ENCODE assay signal across 16 mouse cellular contexts in the genomic region with DNA sequence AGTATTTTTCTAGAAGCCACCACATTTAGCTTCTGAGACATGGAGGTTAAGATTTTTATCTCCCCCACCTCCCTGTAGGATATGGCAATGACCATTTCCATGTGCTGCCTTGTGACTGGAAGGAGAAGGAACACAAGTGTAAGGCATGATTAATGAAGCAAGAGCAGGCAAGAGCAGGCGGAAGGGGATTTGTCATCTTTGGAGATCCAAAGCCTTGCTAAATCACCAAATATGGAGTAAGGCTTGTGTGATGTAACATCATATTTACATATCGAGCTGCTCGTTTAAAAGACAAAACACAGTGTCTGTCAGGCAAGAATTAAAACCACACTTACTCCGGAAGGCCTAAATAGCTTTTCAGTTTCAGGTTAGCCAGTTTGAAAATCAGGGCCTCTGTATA. TPM values are rescaled to one million over a fixed set of nuclear protein-coding genes. Genes with fewer than 3 reads are reported as not detected.
DNase-seq lines count a peak whose midpoint lies in the region; ATAC-seq and TF ChIP-seq lines count a peak whose summit lies in the region.
"Had no signal": no experiment of that assay in that cellular context is flagged by ENCODE, and none has a peak within 500 bp of the region (broad histone marks: within the 10 kb centered on the region; RNA-seq: fewer than 3 reads in every experiment).

No protein-coding gene starts in this region.

- H3K4me1 ChIP-seq in spleen, adult 2 months (ENCODE audit: control insufficient read depth, insufficient read depth, insufficient read length), result peaks cover 7% of the 10 kb centered on the region
- peaks cover 30% of the 10 kb centered on the region for H3K4me1 ChIP-seq in forebrain, postnatal 0 days (ENCODE audit: insufficient read depth)
- H3K4me1 ChIP-seq in midbrain, postnatal 0 days (ENCODE audit: insufficient read depth, low read length), result no peaks in the 10 kb centered on the region

- H3K9ac ChIP-seq in forebrain, postnatal 0 days, result peak overlapping the region; percentile 56; the same call in 1 of the 2 replicates
- peak overlapping the region; percentile 33; the same call in 1 of the 2 replicates for H3K9ac ChIP-seq in midbrain, postnatal 0 days (replicated peaks; ENCODE audit: low read length, poor library complexity, severe bottlenecking)
- H3K9ac ChIP-seq: liver, embryonic 15.5 days had no signal

- TF ChIP-seq POLR2A in spleen, adult 2 months (IDR thresholded peaks at IDR 0.05; ENCODE audit: low read depth, low read length), result no peak

- DNase-seq in spleen, adult 2 months (ENCODE audit: low read depth in 1 of 2, low spot score in 2 of 2), result no peak
- no peak for DNase-seq in spleen, adult 18-20 months
- DNase-seq in forebrain, postnatal 0 days, result peak; percentile 74
- DNase-seq in midbrain, postnatal 0 days (ENCODE audit: low spot score), result no peak
- DNase-seq in kidney, postnatal 4 days, result no peak
- DNase-seq in urinary bladder, postnatal 36 days (ENCODE audit: low spot score in 2 of 2), result no peak
- DNase-seq: embryo, embryonic 11 days; kidney, adult 18-20 months; right cerebral cortex, adult 18-20 months had no signal

- H3K36me3 ChIP-seq in spleen, adult 2 months (ENCODE audit: control insufficient read depth, insufficient read depth, low read length), result peaks cover 28% of the 10 kb centered on the region
- peaks cover 24% of the 10 kb centered on the region; the same call in 1 of the 2 replicates for H3K36me3 ChIP-seq in forebrain, postnatal 0 days (ENCODE audit: insufficient read depth)
- peaks cover 4% of the 10 kb centered on the region; the same call in 1 of the 2 replicates for H3K36me3 ChIP-seq in midbrain, postnatal 0 days (ENCODE audit: insufficient read depth, low read length)

- H3K27me3 ChIP-seq in spleen, adult 2 months (ENCODE audit: control insufficient read depth, insufficient read depth, low read length), result no peaks in the 10 kb centered on the region
- no peaks in the 10 kb centered on the region for H3K27me3 ChIP-seq in forebrain, postnatal 0 days (ENCODE audit: insufficient read depth, low read length)
- no peaks in the 10 kb centered on the region for H3K27me3 ChIP-seq in midbrain, postnatal 0 days (ENCODE audit: insufficient read depth, low read length)
- H3K27me3 ChIP-seq: liver, embryonic 15.5 days; megakaryocyte, embryonic 14.5 days had no signal

- H3K27ac ChIP-seq in spleen, adult 2 months (ENCODE audit: insufficient read depth, low read length), result peak overlapping the region; percentile 27; the same call in 1 of the 2 replicates
- H3K27ac ChIP-seq in forebrain, postnatal 0 days (ENCODE audit: low read depth, low read length), result peak overlapping the region; percentile 88
- H3K27ac ChIP-seq in midbrain, postnatal 0 days (ENCODE audit: low read depth, low read length), result peak overlapping the region; percentile 71
- H3K27ac ChIP-seq: liver, embryonic 15.5 days had no signal

- 48% methylated on average over 4 of the region's 4 CpGs for WGBS in spleen, adult 2 months
- WGBS in forebrain, postnatal 0 days, result 37% methylated on average over 4 of the region's 4 CpGs
- 65% methylated on average over 4 of the region's 4 CpGs for WGBS in midbrain, postnatal 0 days

- TF ChIP-seq CTCF in spleen, adult 2 months (IDR thresholded peaks at IDR 0.05; ENCODE audit: extremely low read depth, insufficient read depth, insufficient read length, insufficient replicate concordance), result no peak
- TF ChIP-seq CTCF in forebrain, postnatal 0 days (IDR thresholded peaks at IDR 0.05; ENCODE audit: low read depth), result no peak
- no peak for TF ChIP-seq CTCF in midbrain, postnatal 0 days (IDR thresholded peaks at IDR 0.05)

- H3K4me3 ChIP-seq in spleen, adult 2 months (ENCODE audit: extremely low read depth, insufficient read depth, insufficient read length), result no peak overlapping the region
- peak overlapping the region; percentile 5; the same call in 1 of the 2 replicates for H3K4me3 ChIP-seq in forebrain, postnatal 0 days (ENCODE audit: low read depth, low read length)
- H3K4me3 ChIP-seq in midbrain, postnatal 0 days (ENCODE audit: low read depth, low read length), result no peak overlapping the region
- H3K4me3 ChIP-seq: liver, embryonic 15.5 days; megakaryocyte, embryonic 14.5 days had no signal

- H3K9me3 ChIP-seq in forebrain, postnatal 0 days (ENCODE audit: low read length), result no peaks in the 10 kb centered on the region
- H3K9me3 ChIP-seq in midbrain, postnatal 0 days (ENCODE audit: low read length), result no peaks in the 10 kb centered on the region
- H3K9me3 ChIP-seq: liver, embryonic 15.5 days; megakaryocyte, embryonic 14.5 days had no signal

- peak overlapping the region; percentile 98 for H3K4me2 ChIP-seq in forebrain, postnatal 0 days (ENCODE audit: low read depth)
- peak overlapping the region; percentile 20; the same call in 1 of the 2 replicates for H3K4me2 ChIP-seq in midbrain, postnatal 0 days (ENCODE audit: low read depth, low read length, poor library complexity, severe bottlenecking)
- H3K4me2 ChIP-seq: liver, embryonic 15.5 days had no signal

- ATAC-seq in forebrain, postnatal 0 days, result peak; percentile 17; the same call in 1 of the 2 replicates
- ATAC-seq in midbrain, postnatal 0 days (ENCODE audit: low FRiP score), result no peak
- no peak for ATAC-seq in megakaryocyte-erythroid progenitor cell, adult 5-6 weeks (replicated peaks; ENCODE audit: low FRiP score, low TSS enrichment, poor library complexity, severe bottlenecking)
- ATAC-seq: activated CD4-positive, CD25-positive, alpha-beta regulatory T cell, adult 4 months had no signal

RNA-seq across cellular contexts. Expression of gene Bcl11a, which starts 9.2 kb away (rescaled TPM):
- polyA plus RNA-seq in spleen, adult 2 months (2012; rRNA removed), result 24.2 and 26.2 TPM in 2 replicates
- 70.8 and 85.9 TPM in 2 replicates for total RNA-seq in forebrain, postnatal 0 days (2014; rRNA removed)
- 173 and 174 TPM in 2 replicates for polyA plus RNA-seq in forebrain, postnatal 0 days (2015; fragmentation: Nextera tagmentation; extraction: Ambion mirVana)
- total RNA-seq in midbrain, postnatal 0 days (2014; rRNA removed), result 40.9 and 44.6 TPM in 2 replicates
- 80.9 and 85.4 TPM in 2 replicates for polyA plus RNA-seq in midbrain, postnatal 0 days (2015; fragmentation: Nextera tagmentation; extraction: Ambion mirVana)
- total RNA-seq in megakaryocyte-erythroid progenitor cell, adult 5-6 weeks (2014; fragmentation: Nextera tagmentation), result 194 and 225 TPM in 2 replicates
- total RNA-seq in megakaryocyte-erythroid progenitor cell, adult 5-6 weeks (2017), result 69.3 and 74.2 TPM in 2 replicates

RNA-seq across cellular contexts. Expression of gene A830031A19Rik, which starts 12.2 kb away (rescaled TPM):
- polyA plus RNA-seq in spleen, adult 2 months (2012; rRNA removed), result not detected in 2 replicates
- 1.8 TPM in 1 of 2 replicates, not detected in the other for total RNA-seq in forebrain, postnatal 0 days (2014; rRNA removed)
- 0.26 and 0.63 TPM in 2 replicates for polyA plus RNA-seq in forebrain, postnatal 0 days (2015; fragmentation: Nextera tagmentation; extraction: Ambion mirVana)
- not detected in 2 replicates for total RNA-seq in midbrain, postnatal 0 days (2014; rRNA removed)
- polyA plus RNA-seq in midbrain, postnatal 0 days (2015; fragmentation: Nextera tagmentation; extraction: Ambion mirVana), result 0.38 TPM in 1 of 2 replicates, not detected in the other
- not detected in 2 replicates for total RNA-seq in megakaryocyte-erythroid progenitor cell, adult 5-6 weeks (2014; fragmentation: Nextera tagmentation)
- total RNA-seq in megakaryocyte-erythroid progenitor cell, adult 5-6 weeks (2017), result not detected in 2 replicates
- total RNA-seq: ES-E14; gastrocnemius, adult 18-20 months had no signal
- polyA plus RNA-seq: activated CD4-positive, CD25-positive, alpha-beta regulatory T cell, adult 4 months; heart, embryonic 14.5 days; liver, embryonic 15.5 days had no signal

Comparison
In these comparisons a context has a peak if more than half of its experiments do, and no peak if none do; other contexts are left out.
1. H3K27ac ChIP-seq: peak in every context shown above with its lines; median percentile 88 in forebrain, postnatal 0 days; 71 in midbrain, postnatal 0 days; 27 in spleen, adult 2 months.